Mouse (Mus musculus): ENCODE measurements at regions not wholly inside any gene's neighbourhood (a gene's known extent, or its start where the extent isn't known, plus 50 kb on each side); places are given as distances from the start of the nearest gene placed in this dataset.
A peak's percentile ranks its signal among the peaks of the same experiment; 100 is the strongest.

GRCm38 (mm10) chr13:104577856-104578255, 214.4 kb upstream of the Srek1ip1 start:
- no peak overlapping the region for H3K4me2 ChIP-seq
- H3K4me1 ChIP-seq: 0 out of 2 replicates have a peak, but pooled peaks cover 8% of the 10 kb centered on the region
- no peak overlapping the region for H3K4me3 ChIP-seq
- H3K27me3 ChIP-seq: no peaks in the 10 kb centered on the region
- H3K27ac ChIP-seq: no peak overlapping the region
- no peaks in the 10 kb centered on the region for H3K36me3 ChIP-seq
- no peaks in the 10 kb centered on the region for H3K9me3 ChIP-seq
- WGBS: 72% methylated on average over 11 of the region's 11 CpGs
- ATAC-seq (ENCODE audit: borderline replicate concordance, extremely low read depth, low FRiP score, low TSS enrichment): no peak
- H3K9ac ChIP-seq: no peak overlapping the region

DNA sequence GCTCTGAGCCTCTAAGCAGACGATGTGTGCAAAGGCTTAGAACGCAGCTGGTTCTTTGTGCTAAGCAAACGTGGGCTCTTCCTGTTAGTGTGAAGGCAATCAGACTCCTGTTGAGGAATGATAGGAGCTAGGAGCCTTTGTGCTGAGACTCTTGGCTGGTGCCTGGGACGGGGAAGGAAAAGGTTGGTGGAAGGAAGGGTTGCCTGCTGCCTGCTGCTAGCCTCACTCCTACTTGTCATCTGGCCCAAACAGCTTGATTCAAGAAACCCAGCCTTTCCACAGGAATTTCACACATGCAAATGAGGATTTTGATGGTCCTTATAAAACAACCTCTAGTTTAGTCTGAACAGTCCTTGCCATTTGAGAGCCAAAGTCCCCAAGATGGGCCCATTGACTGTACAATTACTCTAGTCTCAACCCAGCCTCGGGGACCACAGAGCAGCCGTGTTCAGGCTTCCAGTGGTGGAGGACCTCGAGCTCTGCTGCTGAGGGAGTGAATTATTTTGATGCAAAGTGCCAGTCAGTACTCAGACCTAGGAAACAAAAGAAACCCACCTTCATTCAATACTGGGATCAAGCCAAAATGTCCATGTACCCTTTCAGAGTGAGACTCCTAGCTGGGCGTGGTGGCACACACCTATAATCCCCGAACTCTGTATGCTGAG, 211.5 kb upstream of the Srek1ip1 start:
- Histone ChIP-seq H3K9me3 (no peaks in the 10 kb centered on the region), H3K4me1 (0 out of 2 replicates have a peak, but pooled peaks cover 8% of the 10 kb centered on the region), H3K27me3 (no peaks in the 10 kb centered on the region), H3K36me3 (no peaks in the 10 kb centered on the region), H3K27ac (no peak overlapping the region), H3K9ac (no peak overlapping the region), H3K4me2 (no peak overlapping the region), H3K4me3 (no peak overlapping the region)
- ATAC-seq (ENCODE audit: borderline replicate concordance, extremely low read depth, low FRiP score, low TSS enrichment): 0 out of 2 replicates have a peak, but pooled peaks have one; percentile 37
- 47% methylated on average over 9 of the region's 9 CpGs for WGBS

All from lung, embryonic 15.5 days (tissue).